Mouse (Mus musculus) left cerebral cortex, adult 2 months (tissue): ENCODE results near the gene Nkx6-2. TPM values are rescaled to one million over a fixed set of nuclear protein-coding genes. Genes with fewer than 3 reads are reported as not detected.
A peak's percentile ranks its signal among the peaks of the same experiment; 100 is the strongest.

Source experiments
- DNase-seq, 2 experiments: peaks; one replicate each; pipeline ENCODE4 v3.0.0; 2021 to 2022; ENCODE audit warnings: low spot score in 2 of 2, mixed read lengths in 1 of 2; ENCODE audit errors: extremely low spot score in 1 of 2
- H3K27ac ChIP-seq: fragments of 200-600 bp; 2 replicates; pipeline ENCODE4 v1.8.1; 2022
- H3K4me3 ChIP-seq: fragments of 200-600 bp; 2 replicates; pipeline ENCODE4 v1.8.1; 2022
- CTCF ChIP-seq: fragments of 200-600 bp; IDR thresholded peaks from 2 replicates; pipeline ENCODE4 v1.8.1; 2022; ENCODE audit warnings: antibody characterized with exemption, mild to moderate bottlenecking, moderate library complexity
- intact Hi-C: fragments of 180-260 bp; cut with DNase I; formaldehyde crosslinking; loops from one replicate; pipeline ENCODE4 v1.15.1; 2025
- long read RNA-seq, 2 experiments: library from polyadenylated mRNA; stranded (forward); transcript quantifications; one replicate each; pipeline ENCODE4 v2.0.0; 2021; ENCODE audit warnings: borderline mapping rate in 2 of 2
- total RNA-seq, 2 experiments: library from RNA; stranded (reverse); gene quantifications; 2 replicates each; pipeline ENCODE4 v1.2.3; 2021

The Nkx6-2 gene
- total RNA-seq = 1 to 10 TPM; 5.2 to 6.5 TPM
- long read RNA-seq, experiment 1, transcript Nkx6-2-201 (4 exons, 1,907 nt) = minor isoform, 7 of 28 reads
- long read RNA-seq, experiment 1, transcript Nkx6-2-202 (3 exons, 1,299 nt) = major isoform, 17 of 28 reads
- long read RNA-seq, experiment 1, partial matches to known transcripts = 1 of 28 reads
- long read RNA-seq, experiment 1, other reads (novel, unspliced or antisense) = 3 of 28 reads
- long read RNA-seq, experiment 2, transcript Nkx6-2-201 (4 exons, 1,907 nt) = major isoform, 11 of 17 reads
- long read RNA-seq, experiment 2, partial matches to known transcripts = 0 of 17 reads
- long read RNA-seq, experiment 2, other reads (novel, unspliced or antisense) = 3 of 17 reads

GRCm38 (mm10) chr7:139582595-139582994 lies at the start of gene Nkx6-2:
Nkx6-2 (minus strand) TSS chr7:139582797.
- Histone ChIP-seq H3K4me3 (peak within 1 kb of the TSS; percentile 34), H3K27ac (no peak within 1 kb of the TSS)
- intact Hi-C loops = loop anchor here (5.0 kb wide), 1 partner anchor 280 kb away; no protein-coding TSS in a partner anchor
- no peak for TF ChIP-seq CTCF
- peak in 1 of 2 experiments; percentile 61 for DNase-seq

DNA sequence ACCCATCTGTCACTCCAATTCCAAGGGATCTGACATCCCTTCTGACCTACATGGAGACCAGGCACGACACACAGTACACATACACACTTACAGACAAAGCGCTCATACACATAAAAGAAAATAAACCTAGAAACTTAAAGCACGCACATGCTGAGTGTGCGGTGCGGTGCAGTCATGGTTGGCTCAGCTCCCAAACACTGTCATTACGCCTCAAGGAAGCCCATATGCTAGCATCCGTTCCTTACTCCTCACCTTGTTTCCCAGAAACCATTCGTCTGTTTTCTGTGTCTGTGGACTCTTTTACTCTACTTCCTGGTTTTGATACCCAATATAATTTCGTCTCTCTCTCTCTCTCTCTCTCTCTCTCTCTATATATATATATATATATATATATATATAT lies 42.6 kb upstream of the Nkx6-2 start:
- Histone ChIP-seq H3K4me3 (no peak overlapping the region), H3K27ac (no peak overlapping the region)
- no peak for TF ChIP-seq CTCF
- no peak for DNase-seq
- intact Hi-C loops = no loop called here

GRCm38 (mm10) chr7:139622568-139622967 lies 40.0 kb upstream of the Nkx6-2 start:
- no peak for TF ChIP-seq CTCF
- Histone ChIP-seq H3K27ac (no peak overlapping the region), H3K4me3 (no peak overlapping the region)
- DNase-seq = no peak
- intact Hi-C loops = no loop called here

DNA sequence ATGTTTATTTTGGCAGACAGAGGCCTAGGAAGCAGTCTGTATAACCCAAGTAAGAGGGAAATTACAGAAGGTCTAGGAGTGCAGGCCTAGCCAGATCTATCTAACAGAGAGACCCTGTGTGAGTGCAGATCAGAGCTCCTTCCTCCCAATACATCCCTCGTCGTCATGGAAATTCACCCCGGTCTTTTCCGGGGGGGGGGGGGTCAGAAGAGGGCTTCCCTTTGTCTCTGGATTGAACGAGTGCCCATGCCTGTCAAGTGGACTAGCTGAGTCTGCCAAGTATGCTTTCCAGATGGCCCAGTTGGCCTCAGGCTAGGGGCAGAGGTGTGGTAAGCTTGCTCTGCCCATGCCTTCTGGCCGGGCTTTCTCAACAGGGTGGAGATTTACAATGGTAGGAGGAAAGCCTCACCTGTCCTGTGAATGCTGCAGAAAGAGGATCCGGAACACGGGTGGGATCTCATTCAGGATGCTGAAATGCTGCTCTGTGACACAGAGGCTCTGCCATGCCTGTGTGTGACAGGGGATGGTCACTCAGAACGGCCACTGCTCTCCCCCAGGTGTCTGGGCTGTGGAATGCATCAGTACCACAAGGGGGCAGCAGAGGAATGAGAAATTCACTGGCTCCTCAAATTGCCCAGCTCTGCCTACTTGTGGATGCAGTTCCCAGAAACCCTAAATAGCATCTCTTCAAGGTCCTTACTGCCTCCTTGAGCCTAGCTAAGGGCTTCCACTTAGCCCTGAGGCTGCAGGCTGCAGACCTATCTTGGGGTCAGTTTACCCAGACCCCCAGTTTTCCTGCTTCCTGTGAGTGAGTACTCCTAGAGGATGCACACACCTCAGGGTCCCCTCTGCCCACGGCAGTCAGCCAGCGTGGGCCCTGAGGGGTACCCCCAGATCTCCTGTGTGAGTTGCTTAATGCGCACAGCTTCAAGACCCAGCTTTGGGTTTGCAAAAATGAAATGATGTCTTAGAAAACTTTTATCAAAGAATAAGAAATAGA lies 33.5 kb upstream of the Nkx6-2 start:
- intact Hi-C loops = loop anchor here (5.0 kb wide), 1 partner anchor 446 kb away; no protein-coding TSS in a partner anchor
- TF ChIP-seq CTCF = peak; percentile 84
- Histone ChIP-seq H3K4me3 (no peak overlapping the region), H3K27ac (no peak overlapping the region)
- peak; percentile 64 to 78 for DNase-seq

DNA sequence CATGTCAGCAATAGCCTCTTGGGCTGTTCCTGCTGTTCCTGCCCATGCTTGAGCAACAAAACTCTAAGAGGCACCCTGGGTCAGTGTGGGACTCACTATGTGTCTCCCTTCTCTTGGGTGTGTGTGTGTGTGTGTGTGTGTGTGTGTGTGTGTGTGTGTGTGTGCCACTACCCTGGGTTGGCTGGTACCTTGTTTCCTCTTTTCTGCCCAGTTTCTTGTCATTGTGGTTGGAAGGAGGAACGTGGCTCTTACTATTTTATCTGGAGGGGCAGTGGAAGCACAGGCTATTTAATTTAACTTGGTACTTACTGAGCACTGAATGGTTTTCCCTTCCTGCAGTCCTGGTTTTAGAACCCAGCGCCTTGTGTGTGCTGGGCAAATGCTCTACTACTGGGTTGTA lies 27.7 kb upstream of the Nkx6-2 start:
- no peak for DNase-seq
- Histone ChIP-seq H3K27ac (no peak overlapping the region), H3K4me3 (no peak overlapping the region)
- intact Hi-C loops = no loop called here
- no peak for TF ChIP-seq CTCF

DNA sequence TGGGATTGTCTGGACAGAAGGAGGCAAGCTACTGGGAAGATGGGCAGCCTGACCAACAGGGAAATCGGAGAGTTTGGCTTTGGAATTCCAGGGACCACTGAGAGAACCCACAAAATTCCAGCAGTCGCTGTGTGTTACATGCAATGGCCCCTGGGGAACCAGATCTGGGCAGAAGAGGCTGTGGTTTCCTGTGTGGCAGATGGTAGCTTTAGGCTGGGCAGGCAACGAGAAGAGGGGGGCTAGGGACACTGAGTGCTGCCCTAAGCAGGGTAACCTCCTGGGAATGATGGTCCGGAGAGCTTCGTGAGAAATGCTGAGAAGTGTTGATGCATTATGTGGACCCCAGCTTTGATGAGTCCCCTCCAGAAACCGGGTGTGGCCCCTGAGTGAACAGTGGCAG lies 13.3 kb upstream of the Nkx6-2 start:
- intact Hi-C loops = no loop called here
- Histone ChIP-seq H3K4me3 (no peak overlapping the region), H3K27ac (no peak overlapping the region)
- no peak for TF ChIP-seq CTCF
- no peak for DNase-seq

DNA sequence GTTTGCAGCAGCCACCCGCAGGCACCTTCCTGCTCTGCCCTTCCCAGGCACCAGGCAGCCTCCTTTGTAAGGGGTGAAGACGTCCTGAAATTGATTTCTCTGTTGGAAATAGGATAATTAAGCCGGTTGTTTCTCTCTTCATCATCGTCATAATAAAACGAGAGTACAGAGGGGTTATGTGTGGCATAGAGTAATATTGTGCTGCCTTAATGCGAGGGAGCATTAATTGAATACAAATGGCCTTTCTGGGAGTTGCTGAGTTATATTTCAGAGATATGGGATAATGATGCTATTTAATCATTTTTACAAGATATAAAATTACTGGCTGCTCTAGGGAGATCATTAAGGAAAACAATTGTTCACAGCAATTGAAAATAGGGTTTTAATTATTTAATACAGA lies 12.7 kb upstream of the Nkx6-2 start:
- no peak overlapping the region for H3K27ac ChIP-seq

DNA sequence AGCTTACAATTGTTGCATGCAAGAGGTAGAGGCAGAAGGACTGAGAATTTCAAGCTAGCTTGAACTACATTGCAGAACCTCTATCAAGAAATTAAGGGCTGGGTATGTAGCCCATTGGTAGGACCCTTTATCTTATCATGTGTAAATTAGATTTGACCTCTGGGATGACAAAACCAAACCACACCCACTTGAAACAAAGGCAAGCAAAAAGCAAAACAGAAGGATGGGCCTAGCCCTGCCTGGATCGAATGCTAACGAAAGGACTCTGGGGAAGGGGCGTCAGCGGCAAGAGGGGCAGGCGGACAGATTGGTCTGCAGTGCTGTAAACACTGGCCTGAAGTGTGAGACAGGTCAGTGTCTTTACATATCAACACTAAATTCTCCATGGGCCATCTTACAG lies 8.7 kb upstream of the Nkx6-2 start:
- no peak for TF ChIP-seq CTCF
- intact Hi-C loops = no loop called here
- DNase-seq = no peak
- Histone ChIP-seq H3K27ac (no peak overlapping the region), H3K4me3 (no peak overlapping the region)

More for the DNA sequence above, 12.7 kb upstream of the Nkx6-2 start:
- no peak overlapping the region for H3K4me3 ChIP-seq
- TF ChIP-seq CTCF = no peak
- no peak for DNase-seq
- intact Hi-C loops = no loop called here

DNA sequence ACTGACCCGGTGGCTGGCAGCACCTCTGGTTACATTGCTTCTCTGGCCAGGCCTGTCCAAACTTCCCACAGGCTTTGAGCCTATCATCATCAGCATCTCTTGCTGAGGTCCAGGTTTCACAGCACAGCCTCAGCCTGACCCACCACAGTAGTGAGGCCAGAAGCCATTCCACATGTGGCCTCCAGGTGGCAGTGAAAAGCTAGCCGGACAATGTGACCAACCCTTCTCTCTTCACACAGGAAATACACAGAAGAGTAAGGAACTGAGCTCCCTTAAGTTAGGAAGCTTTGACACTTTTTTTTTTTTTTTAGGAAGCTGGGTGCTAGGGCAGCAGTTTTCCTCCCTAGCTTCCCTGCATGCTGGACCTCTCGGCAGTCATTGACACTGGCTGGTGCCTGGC lies 7.7 kb upstream of the Nkx6-2 start:
- intact Hi-C loops = no loop called here
- Histone ChIP-seq H3K27ac (no peak overlapping the region), H3K4me3 (no peak overlapping the region)
- peak; percentile 37 to 45 for DNase-seq
- TF ChIP-seq CTCF = peak; percentile 78

GRCm38 (mm10) chr7:139587919-139588318 lies 5.3 kb upstream of the Nkx6-2 start:
- intact Hi-C loops = loop anchor here (5.0 kb wide), 1 partner anchor 96 kb away; no protein-coding TSS in a partner anchor
- TF ChIP-seq CTCF = no peak
- DNase-seq = no peak
- H3K4me3 ChIP-seq = no peak overlapping the region
- H3K27ac ChIP-seq = no peak overlapping the region

DNA sequence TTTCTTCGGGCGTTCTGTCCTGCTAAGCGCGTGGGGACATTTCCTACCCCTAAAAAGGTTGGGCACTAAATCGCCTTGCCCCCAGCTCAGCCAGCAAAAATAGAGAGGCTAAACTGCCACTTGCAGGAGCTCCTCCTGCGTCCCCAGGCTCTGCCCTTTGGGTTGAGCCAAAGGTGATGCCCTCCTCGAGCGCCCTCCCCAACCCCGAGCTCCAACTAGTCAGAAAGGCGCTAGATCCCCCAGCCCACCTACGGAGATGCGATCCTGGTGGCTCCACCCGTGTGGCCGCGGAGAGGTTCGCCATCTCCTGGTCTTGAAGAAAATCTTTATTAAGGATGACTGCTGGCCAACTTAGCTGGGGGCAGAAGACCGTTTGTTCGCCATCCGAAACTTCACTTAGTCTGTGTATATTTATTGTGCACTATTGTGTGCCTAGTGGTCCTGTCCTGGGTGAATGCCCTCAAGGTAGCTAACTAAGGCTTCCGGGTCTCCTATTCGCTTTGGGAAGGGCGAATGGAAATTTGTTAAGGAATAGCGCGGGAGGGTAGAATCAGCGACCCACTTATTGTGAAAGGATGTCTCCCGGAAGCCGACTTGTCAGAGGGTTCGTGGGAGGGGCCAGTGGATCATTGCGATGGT lies 2.7 kb upstream of the Nkx6-2 start:
- DNase-seq = no peak
- peak; percentile 3; the same call in 1 of the 2 replicates for TF ChIP-seq CTCF
- intact Hi-C loops = loop anchor here (5.0 kb wide), 1 partner anchor 93 kb away; no protein-coding TSS in a partner anchor
- Histone ChIP-seq H3K27ac (no peak overlapping the region), H3K4me3 (no peak overlapping the region)
